Mouse (Mus musculus) myocyte (in vitro differentiated cells): ENCODE data around the gene Rptn. TPM values are rescaled to one million over a fixed set of nuclear protein-coding genes. Genes with fewer than 3 reads are reported as not detected.

Experiments
- H3K27me3 ChIP-seq: one replicate; pipeline ENCODE4 v1.6.1; 2011; ENCODE audit not compliant: control insufficient read depth, insufficient read depth, insufficient read length
- H3K36me3 ChIP-seq: one replicate; pipeline ENCODE4 v1.6.1; 2011; ENCODE audit not compliant: control insufficient read depth, insufficient read depth
- H3K4me2 ChIP-seq: one replicate; pipeline ENCODE4 v1.6.1; 2011; ENCODE audit warnings: low read depth, control low read depth
- H3K4me3 ChIP-seq: one replicate; pipeline ENCODE4 v1.5.1; 2011; ENCODE audit warnings: mild to moderate bottlenecking, control low read depth, moderate library complexity
- H3K79me2 ChIP-seq: one replicate; pipeline ENCODE4 v1.6.1; 2011; ENCODE audit not compliant: control insufficient read depth, insufficient read depth
- H3ac ChIP-seq: one replicate; pipeline ENCODE4 v1.6.1; 2011; ENCODE audit not compliant: control insufficient read depth, insufficient read length
- E2F4 ChIP-seq: IDR thresholded peaks from one replicate; pipeline ENCODE4 v1.6.1; 2011; ENCODE audit warnings: mild to moderate bottlenecking, control low read depth, moderate library complexity; ENCODE audit not compliant: insufficient read depth
- MYOG ChIP-seq, 3 experiments: IDR thresholded peaks; one replicate each; pipeline ENCODE4 v1.6.1; 2011; ENCODE audit warnings: control low read depth in 2 of 3, low read depth in 2 of 3, mild to moderate bottlenecking in 2 of 3; ENCODE audit not compliant: insufficient read length in 2 of 3, control insufficient read depth in 1 of 3, insufficient read depth in 1 of 3
- USF1 ChIP-seq: IDR thresholded peaks from one replicate; pipeline ENCODE4 v1.6.1; 2011; ENCODE audit warnings: low read depth, mild to moderate bottlenecking, control low read depth, moderate library complexity
- polyA plus RNA-seq: library from polyadenylated mRNA; unstranded; fragments of >200 nt; fragmentation: generic; extraction: Trizol; gene quantifications from one replicate; pipeline ENCODE4 v1.2.1, GENCODE M21; 2012; ENCODE audit warnings: missing spikeins

Gene Rptn
- polyA plus RNA-seq, 1 experiment = not detected

GRCm38 (mm10) chr3:93447138-93447841 is 53.8 kb downstream of the Rptn start:
- TF ChIP-seq E2F4 = no peak
- no peak for TF ChIP-seq USF1
- TF ChIP-seq MYOG (IDR thresholded peaks at IDR 0.05; ENCODE audit: control insufficient read depth in 1 of 3, insufficient read depth in 1 of 3, insufficient read length in 2 of 3, low read depth in 2 of 3) = peak in 1 of 3 experiments; percentile 10
- H3K36me3 ChIP-seq = no peaks in the 10 kb centered on the region
- peak overlapping the region; percentile 21 for H3K4me3 ChIP-seq
- H3K79me2 ChIP-seq = no peaks in the 10 kb centered on the region
- peak overlapping the region; percentile 96 for H3K4me2 ChIP-seq
- H3K27me3 ChIP-seq = peaks cover 33% of the 10 kb centered on the region
- no peak overlapping the region for H3ac ChIP-seq

Other genes starting within 250 kb of the Rptn start
- gene Crnn, start 248.9 kb upstream of the Rptn start, polyA plus RNA-seq = not detected
- not detected for gene Flg2, start 196.4 kb upstream of the Rptn start, polyA plus RNA-seq
- not detected for gene Flg, start 120.2 kb upstream of the Rptn start, polyA plus RNA-seq
- gene Hrnr, start 74.0 kb upstream of the Rptn start, polyA plus RNA-seq = not detected
- 0.05 TPM for gene Tchh, start 48.6 kb downstream of the Rptn start, polyA plus RNA-seq
- not detected for gene Tchhl1, start 75.1 kb downstream of the Rptn start, polyA plus RNA-seq
- gene S100a11, start 126.8 kb downstream of the Rptn start, polyA plus RNA-seq = 1,972 TPM
- 788 TPM for gene S100a10, start 161.4 kb downstream of the Rptn start, polyA plus RNA-seq